Mouse (Mus musculus) liver, postnatal 0 days (tissue): ENCODE data around the gene Ogfod1.

Source experiments
- CTCF ChIP-seq: sonication (generic); IDR thresholded peaks from 2 replicates; pipeline ENCODE4 v1.5.1; 2016; ENCODE audit warnings: antibody characterized with exemption, low read depth
- EP300 ChIP-seq: IDR thresholded peaks from 2 replicates; pipeline ENCODE4 v1.6.1; 2016; ENCODE audit warnings: antibody characterized with exemption, low read depth, mild to moderate bottlenecking

GRCm38 (mm10) chr8:94004139-94004538, 32.9 kb upstream of the Ogfod1 start:
- TF ChIP-seq CTCF = no peak
- no peak for TF ChIP-seq EP300
